In the genomic region with DNA sequence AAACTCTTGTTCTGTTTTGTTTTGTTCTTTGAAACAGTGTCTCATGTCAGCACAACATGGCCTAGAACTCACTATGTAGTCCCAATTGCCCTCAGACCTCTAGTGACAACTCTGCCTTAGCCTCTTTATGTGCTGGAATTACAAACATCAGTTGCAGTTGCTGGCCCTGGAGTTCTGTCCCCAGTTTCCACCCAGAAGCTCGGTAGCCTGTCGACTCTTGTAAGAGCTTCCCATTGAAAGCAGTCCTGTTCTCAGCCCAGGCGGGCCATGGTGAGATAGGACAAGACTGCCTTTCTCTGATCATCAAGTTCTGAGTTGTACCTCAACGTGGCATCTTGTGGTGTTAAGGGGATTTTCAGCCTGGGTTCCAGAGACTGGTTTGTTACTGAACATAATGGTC, we compare ENCODE assay signal across 28 mouse cellular contexts.
"Had no signal": no experiment of that assay in that cellular context is flagged by ENCODE, and none has a peak within 500 bp of the region (broad histone marks: within the 10 kb centered on the region; RNA-seq: fewer than 3 reads in every experiment).

No protein-coding gene starts in this region.

- ATAC-seq: forebrain, embryonic 13.5 days; forebrain, embryonic 14.5 days; forebrain, embryonic 15.5 days; forebrain, embryonic 16.5 days; forebrain, postnatal 0 days had no signal

- H3K4me1 ChIP-seq: embryonic facial prominence, embryonic 10.5 days; embryonic facial prominence, embryonic 12.5 days; embryonic facial prominence, embryonic 13.5 days; embryonic facial prominence, embryonic 15.5 days; forebrain, embryonic 10.5 days; forebrain, embryonic 12.5 days; forebrain, embryonic 13.5 days; forebrain, embryonic 15.5 days had no signal

- H3K9me3 ChIP-seq: embryonic facial prominence, embryonic 15.5 days; forebrain, embryonic 15.5 days had no signal

- H3K4me3 ChIP-seq: embryonic facial prominence, embryonic 10.5 days; embryonic facial prominence, embryonic 12.5 days; embryonic facial prominence, embryonic 13.5 days; embryonic facial prominence, embryonic 15.5 days; erythroblast, embryonic 14.5 days; forebrain, embryonic 10.5 days; forebrain, embryonic 12.5 days; forebrain, embryonic 13.5 days; forebrain, embryonic 15.5 days; gastrocnemius, adult 2 months had no signal

- H3K36me3 ChIP-seq: embryonic facial prominence, embryonic 10.5 days; embryonic facial prominence, embryonic 12.5 days; embryonic facial prominence, embryonic 13.5 days; embryonic facial prominence, embryonic 15.5 days; forebrain, embryonic 10.5 days; forebrain, embryonic 12.5 days; forebrain, embryonic 15.5 days had no signal

- H3K9ac ChIP-seq: embryonic facial prominence, embryonic 12.5 days; embryonic facial prominence, embryonic 13.5 days; embryonic facial prominence, embryonic 15.5 days; forebrain, embryonic 12.5 days; forebrain, embryonic 13.5 days; forebrain, embryonic 15.5 days; forebrain, postnatal 0 days had no signal

- H3K27me3 ChIP-seq: embryonic facial prominence, embryonic 12.5 days; embryonic facial prominence, embryonic 13.5 days; embryonic facial prominence, embryonic 15.5 days; forebrain, embryonic 12.5 days; forebrain, embryonic 13.5 days; forebrain, embryonic 15.5 days had no signal

- H3K27ac ChIP-seq: embryonic facial prominence, embryonic 10.5 days; embryonic facial prominence, embryonic 12.5 days; embryonic facial prominence, embryonic 13.5 days; embryonic facial prominence, embryonic 15.5 days; forebrain, embryonic 10.5 days; forebrain, embryonic 12.5 days; forebrain, embryonic 13.5 days; forebrain, embryonic 15.5 days; gastrocnemius, adult 2 months had no signal

- H3K4me2 ChIP-seq: embryonic facial prominence, embryonic 12.5 days; embryonic facial prominence, embryonic 13.5 days; embryonic facial prominence, embryonic 15.5 days; forebrain, embryonic 12.5 days; forebrain, embryonic 13.5 days; forebrain, embryonic 15.5 days had no signal

- DNase-seq: cerebellum, adult 18-20 months; cerebellum, adult 2 months; cerebellum, adult 8-10 months; cerebellum, adult 9-10 months; cerebellum, adult 9-11 months; cerebellum, postnatal 10 days; cerebellum, postnatal 14 days; cerebellum, postnatal 25 days; cerebellum, postnatal 36 days; embryo, embryonic 11 days; forebrain, postnatal 0 days; gastrocnemius, adult 2 months; gastrocnemius, postnatal 10 days; gastrocnemius, postnatal 14 days; gastrocnemius, postnatal 25 days; gastrocnemius, postnatal 36 days; heart, adult 18-20 months had no signal
